Mouse (Mus musculus) stomach, embryonic 14.5 days (tissue): ENCODE measurements around the gene Psg29. TPM values are rescaled to one million over a fixed set of nuclear protein-coding genes. Genes with fewer than 3 reads are reported as not detected.

Source experiments
- ATAC-seq: fragments of 200-750 bp; cut with Nextera tagmentation; 2 replicates; pipeline ENCODE4 v1.8.0; 2017; ENCODE audit warnings: low read depth, moderate TSS enrichment; ENCODE audit not compliant: insufficient number of reproducible peaks, insufficient read depth, low FRiP score
- H3K27ac ChIP-seq: fragments of 300-500 bp; sonication (generic); 2 replicates; pipeline ENCODE4 v1.5.1; 2014; ENCODE audit warnings: mild to moderate bottlenecking, low read length, moderate library complexity, mixed read lengths
- H3K27me3 ChIP-seq: fragments of 300-500 bp; sonication (generic); 2 replicates; pipeline ENCODE4 v1.6.1; 2014; ENCODE audit warnings: low read length, control low read depth, mixed read lengths; ENCODE audit not compliant: control insufficient read depth, insufficient read depth
- H3K36me3 ChIP-seq: fragments of 300-500 bp; sonication (generic); 2 replicates; pipeline ENCODE4 v1.6.1; 2014; ENCODE audit warnings: mild to moderate bottlenecking, control low read depth, low read length, moderate library complexity, mixed read lengths; ENCODE audit not compliant: control insufficient read depth, insufficient read depth
- H3K4me1 ChIP-seq: fragments of 300-500 bp; sonication (generic); 2 replicates; pipeline ENCODE4 v1.6.1; 2014; ENCODE audit warnings: low read length, control low read depth, mixed read lengths; ENCODE audit not compliant: control insufficient read depth, insufficient read depth
- H3K4me2 ChIP-seq: fragments of 300-500 bp; sonication (generic); replicated peaks from 2 replicates; pipeline ENCODE4 v1.6.1; 2014; ENCODE audit warnings: low read depth, low read length, control low read depth
- H3K4me3 ChIP-seq: fragments of 300-500 bp; sonication (generic); 2 replicates; pipeline ENCODE4 v1.5.1; 2014; ENCODE audit warnings: low read depth, low read length, control low read depth
- H3K9ac ChIP-seq: fragments of 300-500 bp; sonication (generic); replicated peaks from 2 replicates; pipeline ENCODE4 v1.6.1; 2014; ENCODE audit warnings: low read depth, mild to moderate bottlenecking, control low read depth, low read length, moderate library complexity, mixed read lengths
- H3K9me3 ChIP-seq: fragments of 300-500 bp; sonication (generic); 2 replicates; pipeline ENCODE4 v1.6.1; 2016; ENCODE audit warnings: low read depth, low read length, control low read depth; ENCODE audit not compliant: control insufficient read depth
- WGBS: fragments of 180-500 bp; shearing (Covaris S2); extraction: QIAGEN DNeasy Blood & Tissue Kit; methylation state at CpG from one replicate; pipeline ENCODE4 v1.1.7; 2014; 5-methylcytosine and 5-hydroxymethylcytosine counted together
- polyA plus RNA-seq: library from polyadenylated mRNA; unstranded; fragments of >200 nt; fragmentation: Nextera tagmentation; extraction: Ambion mirVana; gene quantifications from 2 replicates; pipeline ENCODE4 v1.2.1, GENCODE M21; 2014

Gene Psg29
- not detected in 2 replicates for polyA plus RNA-seq

DNA sequence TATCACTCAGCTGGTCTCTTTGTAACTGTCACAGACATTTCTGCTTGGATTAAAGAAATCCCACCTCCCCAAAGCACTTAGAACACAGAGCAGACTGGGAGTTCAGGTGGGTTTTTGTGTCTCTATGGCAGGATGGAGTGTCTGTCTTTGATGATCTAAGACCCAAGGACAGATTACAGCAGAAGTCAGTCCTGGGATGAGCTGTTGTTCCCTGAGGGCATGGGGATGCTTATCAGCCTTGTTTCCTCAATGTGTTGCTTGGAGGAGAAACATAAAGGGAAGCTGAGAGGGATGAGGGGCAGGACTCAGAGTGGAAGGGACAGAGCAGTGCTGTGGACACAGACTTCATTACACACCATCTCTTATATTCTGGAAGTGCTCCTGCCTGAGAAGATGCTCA, at the start of gene Psg29:
Gene Psg29, plus strand, starts transcription at position 301 of the 400 bp plus-strand sequence.
- no peak for ATAC-seq
- Histone ChIP-seq H3K9ac (no peak within 1 kb of the TSS), H3K9me3 (no peaks in the 10 kb centered on the region; the same call in 1 of the 2 replicates), H3K4me1 (no peaks in the 10 kb centered on the region), H3K4me3 (no peak within 1 kb of the TSS), H3K27me3 (no peaks in the 10 kb centered on the region), H3K27ac (no peak within 1 kb of the TSS), H3K4me2 (no peak within 1 kb of the TSS), H3K36me3 (no peaks in the 10 kb centered on the region)

DNA sequence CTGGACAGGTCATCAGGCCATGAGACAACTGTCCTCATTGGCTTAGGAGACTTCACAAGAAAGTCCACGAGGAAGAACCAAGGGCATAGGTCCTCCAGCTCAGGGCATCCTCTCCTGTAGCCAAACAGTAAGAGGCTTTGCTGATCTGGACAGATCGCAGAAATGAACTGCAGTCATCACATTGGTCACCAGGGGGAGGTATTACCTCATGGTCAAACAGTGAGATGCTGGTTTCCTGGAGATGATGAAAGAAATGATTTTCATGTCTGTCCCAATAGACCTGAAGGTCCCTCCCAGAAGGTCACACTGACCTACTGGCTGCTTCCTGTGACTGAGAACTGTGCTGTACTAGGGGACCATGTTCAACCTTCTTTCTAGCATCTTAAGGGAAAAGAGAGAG, 47.6 kb upstream of the Psg29 start:
- H3K9ac ChIP-seq, result no peak overlapping the region
- H3K9me3 ChIP-seq, result no peaks in the 10 kb centered on the region
- ATAC-seq, result no peak
- no peaks in the 10 kb centered on the region for H3K27me3 ChIP-seq
- H3K4me1 ChIP-seq, result no peaks in the 10 kb centered on the region
- WGBS, result 38% methylated on average over 2 of the region's 2 CpGs
- no peak overlapping the region for H3K4me3 ChIP-seq
- no peak overlapping the region for H3K4me2 ChIP-seq
- no peak overlapping the region for H3K27ac ChIP-seq
- H3K36me3 ChIP-seq, result no peaks in the 10 kb centered on the region

GRCm38 (mm10) chr7:17156885-17157677, 46.2 kb upstream of the Psg29 start:
- Histone ChIP-seq H3K27ac (no peak overlapping the region), H3K4me2 (no peak overlapping the region), H3K27me3 (no peaks in the 10 kb centered on the region), H3K9me3 (no peaks in the 10 kb centered on the region), H3K36me3 (no peaks in the 10 kb centered on the region), H3K9ac (no peak overlapping the region), H3K4me1 (no peaks in the 10 kb centered on the region), H3K4me3 (no peak overlapping the region)
- WGBS, result 69% methylated on average over 3 of the region's 3 CpGs
- no peak for ATAC-seq

GRCm38 (mm10) chr7:17159011-17159410, 44.3 kb upstream of the Psg29 start:
- H3K9ac ChIP-seq, result no peak overlapping the region
- WGBS, result 79% methylated on average over 7 of the region's 7 CpGs
- no peak overlapping the region for H3K4me3 ChIP-seq
- H3K4me1 ChIP-seq, result no peaks in the 10 kb centered on the region
- H3K27ac ChIP-seq, result no peak overlapping the region
- H3K27me3 ChIP-seq, result no peaks in the 10 kb centered on the region
- ATAC-seq, result no peak
- no peak overlapping the region for H3K4me2 ChIP-seq
- no peaks in the 10 kb centered on the region for H3K9me3 ChIP-seq
- no peaks in the 10 kb centered on the region for H3K36me3 ChIP-seq

DNA sequence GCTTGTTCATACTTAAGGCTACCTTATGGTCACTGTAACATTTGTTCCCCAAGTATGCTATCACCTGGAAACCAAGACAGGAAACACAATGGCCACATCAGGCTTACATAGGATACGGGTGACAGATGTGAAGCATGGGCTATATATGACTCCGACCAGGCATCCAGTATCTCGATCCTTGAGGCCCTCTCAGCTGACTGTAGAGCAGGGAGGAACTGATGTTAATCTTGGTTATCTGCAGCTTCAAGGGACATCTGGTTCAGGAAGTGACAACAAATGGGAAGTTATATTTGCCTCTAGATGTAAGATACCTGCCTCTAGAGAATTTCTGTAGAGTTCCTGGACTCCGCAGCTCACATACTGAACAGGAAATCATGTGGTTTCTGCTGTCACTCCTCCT, 31.4 kb upstream of the Psg29 start:
- Histone ChIP-seq H3K27me3 (no peaks in the 10 kb centered on the region), H3K4me1 (no peaks in the 10 kb centered on the region), H3K4me2 (no peak overlapping the region), H3K9ac (no peak overlapping the region), H3K9me3 (no peaks in the 10 kb centered on the region), H3K36me3 (no peaks in the 10 kb centered on the region), H3K4me3 (no peak overlapping the region), H3K27ac (no peak overlapping the region)
- ATAC-seq, result no peak
- 86% methylated on average over 4 of the region's 4 CpGs for WGBS

DNA sequence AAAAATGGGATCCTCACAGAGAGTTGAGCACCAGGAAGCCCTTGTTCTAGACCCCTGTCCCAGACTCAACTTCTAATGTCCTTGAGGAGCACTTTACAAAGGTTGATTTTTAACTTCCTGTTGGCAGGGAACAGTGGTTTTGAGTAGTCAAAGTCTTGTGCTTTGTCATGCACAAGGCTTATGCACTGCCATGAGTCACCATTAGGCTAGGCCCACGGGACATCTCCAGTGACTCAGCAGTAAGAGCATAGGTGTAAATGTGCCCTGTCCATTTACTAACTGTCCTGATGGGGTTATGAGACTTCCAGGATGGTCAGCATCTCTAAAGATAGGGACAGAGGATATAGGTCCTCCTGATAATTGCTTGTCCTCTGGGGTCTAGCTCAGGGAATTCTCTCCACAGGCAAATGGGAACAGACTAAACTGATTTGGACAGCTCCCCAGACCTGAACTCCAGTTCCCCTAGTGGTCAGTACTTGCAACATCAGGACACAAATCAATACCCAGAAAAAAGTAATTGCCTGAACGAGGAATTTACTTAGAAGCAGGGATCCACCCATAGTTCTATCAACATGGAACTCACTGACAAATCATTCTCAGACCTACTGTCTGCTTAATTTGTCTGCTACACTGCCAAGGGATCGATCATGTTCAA, 2.4 kb downstream of the Psg29 start:
- Histone ChIP-seq H3K9ac (no peak overlapping the region), H3K27ac (no peak overlapping the region), H3K4me1 (no peaks in the 10 kb centered on the region), H3K27me3 (no peaks in the 10 kb centered on the region), H3K4me3 (no peak overlapping the region), H3K4me2 (no peak overlapping the region), H3K36me3 (no peaks in the 10 kb centered on the region), H3K9me3 (no peaks in the 10 kb centered on the region; the same call in 1 of the 2 replicates)
- WGBS, result 69% methylated on average over 3 of the region's 3 CpGs
- no peak for ATAC-seq

Other genes starting within 250 kb of the Psg29 start
- 4.2 TPM in 2 replicates for gene Pnmal1, start 243.8 kb upstream of the Psg29 start, polyA plus RNA-seq
- 0.55 and 0.59 TPM in 2 replicates for gene Gm42372, start 220.4 kb upstream of the Psg29 start, polyA plus RNA-seq
- gene Ccdc8, start 210.8 kb upstream of the Psg29 start, polyA plus RNA-seq, result 18.7 and 22.3 TPM in 2 replicates
- 93.6 and 94.4 TPM in 2 replicates for gene Ppp5c, start 175.6 kb upstream of the Psg29 start, polyA plus RNA-seq
- 46.0 and 51.7 TPM in 2 replicates for gene Hif3a, start 141.1 kb upstream of the Psg29 start, polyA plus RNA-seq
- 0.10 and 0.24 TPM in 2 replicates for gene Psg16, start 129.4 kb upstream of the Psg29 start, polyA plus RNA-seq
- gene Ceacam3, start 53.2 kb upstream of the Psg29 start, polyA plus RNA-seq, result not detected in 2 replicates